Mouse (Mus musculus): ENCODE data around the gene Pced1a.

GRCm38 (mm10) chr2:130411558-130412495 is 12.7 kb downstream of the Pced1a start:
- TF ChIP-seq POLR2A (IDR thresholded peaks at IDR 0.05; ENCODE audit: borderline replicate concordance, insufficient read depth, low read length) (no peak), CTCF (IDR thresholded peaks at IDR 0.05; ENCODE audit: borderline replicate concordance, insufficient read depth, low read depth, low read length) (peak; percentile 84)

Data from cerebellum, adult 2 months (tissue).